Mouse (Mus musculus): ENCODE measurements around the gene Gm17654. TPM values are rescaled to one million over a fixed set of nuclear protein-coding genes. Genes with fewer than 3 reads are reported as not detected.
"Not testable (repeated sequence)": the region's sequence is repeated elsewhere in the genome, so short reads cannot be mapped to it uniquely, and the experiment has no call there.

Gm17654 gene
- polyA plus RNA-seq, 2 experiments: not detected

DNA sequence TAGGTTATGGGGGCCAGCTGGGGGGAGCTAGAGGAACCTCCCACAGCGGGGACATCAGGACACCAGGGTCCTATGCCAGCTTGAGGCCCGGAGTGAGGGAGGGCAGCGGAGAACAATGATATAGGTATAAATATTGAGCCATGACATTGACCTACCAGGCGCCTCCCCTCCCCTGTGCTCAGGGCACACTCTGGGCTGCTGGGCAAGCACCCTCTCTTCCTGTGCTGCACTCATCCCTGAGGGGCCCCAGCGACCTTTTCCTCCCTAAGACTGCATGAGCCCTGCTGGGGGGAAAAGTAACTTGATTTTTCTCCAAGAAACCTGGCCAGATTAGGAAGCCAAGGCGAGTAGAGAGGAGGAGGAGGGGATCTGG, 46.9 kb downstream of the Gm17654 start:
- H3K4me3 ChIP-seq (ENCODE audit: insufficient read depth in 1 of 2, low read depth in 2 of 2, low read length in 2 of 2); DNase-seq (ENCODE audit: low read depth in 3 of 3, low spot score in 3 of 3); H3K4me2 ChIP-seq (ENCODE audit: low read depth); H3K36me3 ChIP-seq (replicated peaks; ENCODE audit: control insufficient read depth, insufficient read depth, low read depth); H3K9ac ChIP-seq (replicated peaks); H3K4me1 ChIP-seq (replicated peaks; ENCODE audit: control insufficient read depth in 2 of 2, insufficient read depth in 2 of 2, low read length in 1 of 2); ATAC-seq (ENCODE audit: insufficient read depth); H3K9me3 ChIP-seq (ENCODE audit: control insufficient read depth, low read length); H3K27me3 ChIP-seq (ENCODE audit: control insufficient read depth, insufficient read depth, low read length); H3K27ac ChIP-seq: not testable (repeated sequence)
- no CpG with 5 or more reads among the region's 6 CpGs for WGBS (ENCODE audit: insufficient replicate concordance)

DNA sequence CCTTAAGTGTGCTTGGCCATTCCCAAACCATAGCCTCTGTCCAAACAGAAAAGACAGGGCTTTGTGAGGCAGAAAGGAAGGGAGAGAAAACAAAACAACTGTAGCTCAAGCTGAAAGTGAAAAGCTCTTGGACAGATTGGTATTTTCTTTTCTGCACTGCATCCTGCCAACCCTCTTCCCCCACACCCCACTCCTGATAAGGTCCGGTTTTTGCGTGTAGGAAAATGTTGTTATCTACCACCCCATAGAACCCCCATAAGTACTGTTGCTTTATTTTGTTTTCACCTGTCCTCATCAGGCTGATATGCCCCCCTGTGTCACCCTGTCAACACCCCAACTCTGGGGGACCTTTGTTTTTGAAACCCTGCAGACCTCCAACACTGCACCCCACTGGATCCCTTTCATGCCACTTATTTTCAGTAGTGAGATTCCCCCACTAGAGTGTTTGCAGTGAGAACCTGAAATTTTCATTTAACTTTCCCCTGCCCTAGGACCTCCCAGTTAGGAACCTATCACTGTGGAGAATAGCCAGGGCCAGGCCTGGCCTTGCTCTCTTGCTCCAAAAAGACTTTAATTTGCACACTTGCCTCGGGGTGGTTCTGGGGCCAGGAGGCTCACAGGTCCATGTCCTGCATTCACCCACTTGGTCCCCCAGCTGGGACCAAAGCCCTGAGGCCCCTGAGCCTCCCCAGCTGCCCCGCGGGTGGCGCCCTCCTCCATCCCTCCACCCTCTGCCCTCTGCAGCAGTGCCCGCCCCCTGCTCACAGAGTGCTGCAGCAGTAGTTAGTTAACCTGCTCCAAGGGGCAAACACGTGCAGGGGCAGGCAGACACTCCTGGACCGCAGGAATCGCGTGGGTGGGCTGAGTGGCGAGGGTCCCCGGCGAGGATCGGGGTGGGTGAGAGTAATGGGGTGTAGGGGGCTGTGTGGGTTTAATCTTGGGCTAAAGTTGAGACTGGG, 47.6 kb downstream of the Gm17654 start:
- H3K9ac ChIP-seq (replicated peaks); H3K27me3 ChIP-seq (ENCODE audit: control insufficient read depth, insufficient read depth, low read length); H3K4me1 ChIP-seq (replicated peaks; ENCODE audit: control insufficient read depth in 2 of 2, insufficient read depth in 2 of 2, low read length in 1 of 2); H3K4me2 ChIP-seq (ENCODE audit: low read depth); H3K36me3 ChIP-seq (replicated peaks; ENCODE audit: control insufficient read depth, insufficient read depth, low read depth); H3K4me3 ChIP-seq (ENCODE audit: insufficient read depth in 1 of 2, low read depth in 2 of 2, low read length in 2 of 2); H3K9me3 ChIP-seq (ENCODE audit: control insufficient read depth, low read length); DNase-seq (ENCODE audit: low read depth in 3 of 3, low spot score in 3 of 3); H3K27ac ChIP-seq; ATAC-seq (ENCODE audit: insufficient read depth): not testable (repeated sequence)
- 24% methylated on average over 14 of the region's 15 CpGs for WGBS (ENCODE audit: insufficient replicate concordance)

Other genes with a start within 250 kb of the Gm17654 start
- gene 1700001F09Rik, start 231.3 kb downstream of the Gm17654 start, polyA plus RNA-seq (2012; rRNA removed): not detected in 2 replicates
- not detected in 2 replicates for gene 1700001F09Rik, start 231.3 kb downstream of the Gm17654 start, polyA plus RNA-seq (2014; fragmentation: Nextera tagmentation; extraction: Ambion mirVana)
- not detected in 2 replicates for gene Gm8138, start 162.8 kb downstream of the Gm17654 start, polyA plus RNA-seq (2012; rRNA removed)
- gene Gm8138, start 162.8 kb downstream of the Gm17654 start, polyA plus RNA-seq (2014; fragmentation: Nextera tagmentation; extraction: Ambion mirVana): not detected in 2 replicates
- gene Gm5799, start 35.6 kb downstream of the Gm17654 start, polyA plus RNA-seq (2012; rRNA removed): not detected in 2 replicates
- gene Gm5799, start 35.6 kb downstream of the Gm17654 start, polyA plus RNA-seq (2014; fragmentation: Nextera tagmentation; extraction: Ambion mirVana): not detected in 2 replicates
- not detected in 2 replicates for gene Gm10375, start 28.9 kb upstream of the Gm17654 start, polyA plus RNA-seq (2012; rRNA removed)
- not detected in 2 replicates for gene Gm10375, start 28.9 kb upstream of the Gm17654 start, polyA plus RNA-seq (2014; fragmentation: Nextera tagmentation; extraction: Ambion mirVana)
- not detected in 2 replicates for gene Gm8165, start 98.1 kb upstream of the Gm17654 start, polyA plus RNA-seq (2012; rRNA removed)
- gene Gm8165, start 98.1 kb upstream of the Gm17654 start, polyA plus RNA-seq (2014; fragmentation: Nextera tagmentation; extraction: Ambion mirVana): not detected in 2 replicates
- gene Gm7324, start 118.7 kb upstream of the Gm17654 start, polyA plus RNA-seq (2012; rRNA removed): 0.25 and 0.34 TPM in 2 replicates
- gene Gm7324, start 118.7 kb upstream of the Gm17654 start, polyA plus RNA-seq (2014; fragmentation: Nextera tagmentation; extraction: Ambion mirVana): 0.58 and 0.70 TPM in 2 replicates
- gene Gm16506, start 148.3 kb upstream of the Gm17654 start, polyA plus RNA-seq (2012; rRNA removed): not detected in 2 replicates
- gene Gm16506, start 148.3 kb upstream of the Gm17654 start, polyA plus RNA-seq (2014; fragmentation: Nextera tagmentation; extraction: Ambion mirVana): not detected in 2 replicates
- not detected in 2 replicates for gene Gm6526, start 168.7 kb upstream of the Gm17654 start, polyA plus RNA-seq (2012; rRNA removed)
- not detected in 2 replicates for gene Gm6526, start 168.7 kb upstream of the Gm17654 start, polyA plus RNA-seq (2014; fragmentation: Nextera tagmentation; extraction: Ambion mirVana)
- gene Gm8180, start 205.6 kb upstream of the Gm17654 start, polyA plus RNA-seq (2012; rRNA removed): not detected in 2 replicates
- gene Gm8180, start 205.6 kb upstream of the Gm17654 start, polyA plus RNA-seq (2014; fragmentation: Nextera tagmentation; extraction: Ambion mirVana): not detected in 2 replicates

All from liver, embryonic 14.5 days (tissue).